Mouse (Mus musculus) forelimb bud, embryonic 11.5 days (tissue): ENCODE data around the gene St7.
A peak's percentile ranks its signal among the peaks of the same experiment; 100 is the strongest.
"Not testable (repeated sequence)": the region's sequence is repeated elsewhere in the genome, so short reads cannot be mapped to it uniquely, and the experiment has no call there.

Source experiments
- DNase-seq: peaks from one replicate; pipeline ENCODE4 v3.0.0-alpha.2; 2012; ENCODE audit warnings: low read depth, low spot score

St7 gene

GRCm38 (mm10) chr6:17692647-17693046, at the start of gene St7:
Gene St7 (plus strand): TSS chr6:17692933.
- peak; percentile 24 for DNase-seq

GRCm38 (mm10) chr6:17646107-17646506, 46.6 kb upstream of the St7 start:
- no peak for DNase-seq

DNA sequence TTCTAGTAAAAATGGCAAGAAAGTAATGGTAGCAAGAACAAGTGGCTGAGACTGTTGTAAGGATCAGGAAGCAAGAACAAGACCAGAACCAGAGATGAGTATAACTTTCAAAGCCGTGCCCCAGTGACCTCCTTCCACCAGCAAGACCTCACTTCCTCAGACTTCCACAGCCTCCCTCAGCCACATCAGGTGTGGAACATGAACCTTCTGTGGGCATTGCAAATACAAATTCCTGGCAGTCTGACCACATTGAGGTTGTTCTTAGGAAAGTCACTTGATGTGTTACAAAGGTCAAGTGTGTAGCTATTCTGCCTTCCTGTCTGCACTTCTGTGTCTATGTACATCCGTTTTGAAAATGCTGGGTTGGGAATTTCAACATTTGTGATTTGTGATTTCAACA, 40.6 kb upstream of the St7 start:
- DNase-seq = no peak

GRCm38 (mm10) chr6:17655080-17655479, 37.7 kb upstream of the St7 start:
- DNase-seq = no peak

- DNase-seq = no peak
Measured at GRCm38 (mm10) chr6:17657308-17657707, 35.4 kb upstream of the St7 start.

GRCm38 (mm10) chr6:17665348-17665747, 27.4 kb upstream of the St7 start:
- no peak for DNase-seq

DNA sequence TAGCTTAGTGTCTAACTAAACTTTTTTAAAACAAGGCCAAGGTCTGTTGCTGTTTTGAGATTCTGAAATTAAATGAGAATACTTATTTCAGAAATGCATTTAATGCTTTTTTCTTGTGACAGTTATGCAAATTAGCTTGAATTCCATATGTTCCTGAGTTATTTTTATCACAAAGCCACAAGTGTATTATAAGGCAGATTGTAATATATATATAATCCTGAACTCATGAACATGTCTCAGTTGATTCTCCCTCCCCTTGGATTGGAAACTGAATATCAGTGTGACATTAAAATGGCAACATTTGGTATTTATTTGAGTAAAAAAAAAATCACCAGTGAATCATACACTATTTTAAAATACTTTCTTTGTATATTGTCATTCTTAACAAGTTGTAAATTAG, 26.7 kb upstream of the St7 start:
- no peak for DNase-seq

DNA sequence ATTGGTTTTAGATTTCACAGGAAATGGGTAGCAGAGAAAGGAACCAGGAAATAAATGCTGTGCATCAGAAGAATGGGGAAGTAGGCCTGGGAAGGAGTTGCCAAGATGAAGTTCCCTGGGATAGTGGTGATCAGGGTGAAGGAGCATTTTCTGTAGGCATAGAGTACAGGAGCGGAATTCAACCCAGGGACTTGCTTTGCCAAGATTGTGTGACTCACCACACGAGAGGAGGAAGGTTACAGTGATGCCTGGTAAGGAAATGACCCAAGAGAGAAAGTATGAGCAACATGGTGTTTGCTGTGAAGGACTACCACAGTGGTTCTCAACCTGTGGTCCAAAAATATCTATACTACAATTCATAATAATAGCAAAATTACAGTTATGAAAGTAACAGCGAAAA, 24.9 kb upstream of the St7 start:
- DNase-seq = no peak

DNA sequence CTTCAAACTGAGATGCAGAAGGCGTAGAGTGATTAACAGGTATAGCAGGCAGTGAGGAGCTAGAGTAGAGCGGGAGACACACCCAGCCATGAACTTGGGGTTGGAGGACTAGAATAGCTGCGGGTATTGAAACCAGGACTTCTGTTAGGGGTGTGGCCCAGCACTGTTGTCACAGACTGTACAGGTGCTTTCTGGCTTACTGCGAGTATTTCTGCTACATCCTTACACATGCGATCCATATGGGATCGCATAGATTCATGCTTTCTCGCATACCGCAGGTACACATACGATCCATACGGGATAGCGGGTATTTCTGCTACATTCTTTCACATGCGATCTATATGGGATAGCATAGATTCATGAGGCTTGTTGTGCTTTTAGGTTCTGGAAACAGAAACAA, 24.4 kb upstream of the St7 start:
- DNase-seq = no peak

- DNase-seq = no peak
Measured at GRCm38 (mm10) chr6:17669826-17670225, 22.9 kb upstream of the St7 start.

- DNase-seq = peak; percentile 68
Measured at GRCm38 (mm10) chr6:17675019-17675756, 17.5 kb upstream of the St7 start.

GRCm38 (mm10) chr6:17677008-17677407, 15.7 kb upstream of the St7 start:
- DNase-seq = no peak

DNA sequence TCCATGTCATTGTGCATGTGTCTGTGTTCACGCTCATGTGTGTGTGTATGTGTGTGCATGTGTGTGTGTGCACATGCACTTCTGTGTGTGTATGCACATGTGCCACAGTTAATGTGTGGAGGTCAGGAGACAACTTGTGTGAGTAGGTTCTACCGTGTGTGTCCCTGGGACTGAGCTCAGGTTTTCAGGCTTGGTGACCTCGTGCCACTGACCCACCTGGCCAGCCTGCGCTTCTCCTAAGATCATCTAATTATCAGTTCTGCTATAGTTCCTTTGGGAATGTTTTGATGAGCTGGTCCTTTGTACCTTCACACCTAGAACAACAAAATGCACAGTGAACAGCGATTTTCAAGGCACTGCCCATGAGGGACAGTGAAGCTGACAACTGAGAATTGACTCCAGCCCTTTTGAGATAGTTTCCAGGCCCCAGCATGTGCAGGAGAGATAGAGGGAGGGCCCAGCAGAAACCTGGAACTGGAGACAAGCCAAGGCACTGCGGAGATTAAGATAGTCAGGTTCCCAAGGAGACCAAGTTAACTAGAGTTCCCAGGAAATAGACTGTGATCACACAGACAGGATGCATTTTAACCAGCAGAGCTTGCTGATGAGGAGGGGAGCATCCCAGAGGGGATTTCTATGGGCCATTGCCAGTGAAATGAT, 12.3 kb upstream of the St7 start:
- no peak for DNase-seq

DNA sequence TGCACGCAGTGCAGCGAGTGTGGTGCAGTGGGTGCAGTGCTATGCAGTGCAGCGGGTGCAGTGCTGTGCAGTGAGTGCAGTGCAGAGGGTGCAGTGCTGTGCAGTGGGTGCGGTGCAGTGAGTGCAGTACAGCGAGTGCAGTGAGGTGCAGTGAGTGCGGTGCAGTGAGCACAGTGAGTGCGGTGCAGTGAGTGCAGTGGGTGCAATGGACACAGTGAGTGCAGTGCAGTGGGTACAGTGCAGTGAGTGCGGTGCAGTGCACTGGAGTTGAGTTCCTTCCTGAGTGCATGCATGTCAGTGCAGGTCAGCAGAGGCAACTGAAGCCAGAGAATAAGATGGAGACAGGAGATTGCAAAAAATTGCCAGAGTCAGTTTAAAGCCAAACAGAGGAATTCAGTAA, 10.9 kb upstream of the St7 start:
- DNase-seq = no peak

GRCm38 (mm10) chr6:17688676-17689075, 4.1 kb upstream of the St7 start:
- no peak for DNase-seq

DNA sequence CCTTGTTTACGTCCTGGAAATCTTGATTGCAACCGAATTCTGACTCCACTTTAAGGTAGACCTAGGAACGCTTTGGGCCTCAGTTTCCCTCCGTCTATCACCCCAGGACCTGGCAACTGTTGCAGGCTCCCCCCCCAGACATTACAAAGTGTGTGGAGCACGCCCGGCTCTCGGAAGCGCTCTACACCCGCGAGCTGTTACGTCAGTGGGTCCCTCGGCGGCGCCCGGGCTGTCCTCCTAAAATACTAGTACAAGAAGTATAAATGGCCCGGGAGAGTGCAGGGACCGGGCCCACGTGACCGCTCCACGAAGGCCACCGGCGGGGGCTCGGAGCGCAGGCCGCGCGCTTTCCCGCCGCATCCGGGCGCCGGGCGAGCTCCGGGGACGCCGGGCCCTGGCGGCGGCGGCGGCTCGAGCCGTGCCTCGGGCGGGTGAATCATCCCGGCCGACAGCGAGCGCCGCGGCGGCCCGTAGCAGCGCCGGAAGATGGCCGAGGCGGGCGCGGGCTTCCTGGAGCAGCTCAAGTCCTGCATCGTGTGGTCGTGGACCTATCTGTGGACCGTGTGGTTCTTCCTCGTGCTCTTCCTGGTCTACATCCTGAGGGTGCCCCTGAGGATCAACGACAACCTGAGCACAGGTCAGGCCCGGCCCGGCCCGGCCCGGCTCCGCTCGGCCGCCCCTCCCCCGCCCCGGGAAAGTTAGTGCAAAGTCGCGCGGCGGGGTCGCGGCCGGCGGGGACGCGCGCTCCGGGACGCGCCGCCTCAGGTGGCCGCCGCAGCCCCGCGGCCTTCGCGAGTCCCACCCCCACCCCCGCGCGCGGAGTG, 1.2 kb downstream of the St7 start:
- DNase-seq = peak; percentile 50

GRCm38 (mm10) chr6:17694550-17694951, 1.8 kb downstream of the St7 start:
- peak; percentile 50 for DNase-seq

GRCm38 (mm10) chr6:17696321-17696734, 3.6 kb downstream of the St7 start:
- DNase-seq = peak; percentile 32

DNA sequence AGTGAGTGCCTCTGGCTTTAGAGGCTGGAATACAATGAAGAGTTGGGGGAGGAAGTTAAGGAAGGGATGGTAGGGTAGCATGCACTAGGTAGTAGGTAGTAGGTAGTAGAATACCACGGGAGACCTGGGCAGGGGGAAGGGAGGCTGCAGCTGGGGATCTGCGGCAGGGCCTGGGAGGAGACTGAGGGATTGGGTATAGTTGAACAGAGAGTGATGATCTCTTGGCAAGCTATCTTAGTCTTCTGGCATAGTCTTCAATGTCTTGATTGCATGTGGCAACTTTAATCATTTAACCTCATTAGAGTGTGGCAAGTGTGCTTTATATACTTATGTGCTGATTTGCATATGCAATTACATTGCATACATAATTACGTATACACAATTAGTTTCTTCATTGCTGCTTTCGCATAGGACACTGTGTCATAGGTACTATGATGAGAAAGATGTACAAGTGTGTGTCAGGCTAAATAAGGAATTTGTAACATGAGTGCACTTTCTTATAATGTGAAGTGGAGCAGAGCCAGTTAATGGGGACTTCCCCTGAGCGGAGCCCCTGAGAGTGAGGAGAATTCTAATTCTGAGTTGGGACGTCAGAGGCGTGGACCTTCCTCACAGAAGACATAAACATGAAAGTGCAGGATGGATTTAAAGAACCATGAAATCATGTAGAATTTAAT, 8.3 kb downstream of the St7 start:
- no peak for DNase-seq

- DNase-seq = not testable (repeated sequence)
Measured at GRCm38 (mm10) chr6:17704038-17704437, 11.3 kb downstream of the St7 start.

DNA sequence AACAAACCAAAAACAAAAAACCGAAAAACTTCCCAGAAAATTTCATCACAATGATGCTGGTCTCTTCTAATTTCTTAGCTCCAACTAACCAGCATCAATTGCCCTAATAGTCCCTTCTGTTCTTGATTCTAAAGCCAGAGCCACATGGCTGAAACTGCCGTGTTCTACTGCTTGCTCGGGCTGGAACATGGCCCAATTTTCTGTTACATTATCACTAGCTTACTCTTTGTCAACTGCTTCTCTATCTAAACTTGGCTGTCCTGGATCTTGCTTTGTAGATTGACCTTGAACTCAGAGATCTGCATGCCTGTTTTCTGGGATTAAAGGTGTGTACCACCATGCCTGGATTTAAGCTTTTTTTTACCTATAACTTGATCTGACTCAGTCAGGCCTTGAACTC, 13.2 kb downstream of the St7 start:
- no peak for DNase-seq

DNA sequence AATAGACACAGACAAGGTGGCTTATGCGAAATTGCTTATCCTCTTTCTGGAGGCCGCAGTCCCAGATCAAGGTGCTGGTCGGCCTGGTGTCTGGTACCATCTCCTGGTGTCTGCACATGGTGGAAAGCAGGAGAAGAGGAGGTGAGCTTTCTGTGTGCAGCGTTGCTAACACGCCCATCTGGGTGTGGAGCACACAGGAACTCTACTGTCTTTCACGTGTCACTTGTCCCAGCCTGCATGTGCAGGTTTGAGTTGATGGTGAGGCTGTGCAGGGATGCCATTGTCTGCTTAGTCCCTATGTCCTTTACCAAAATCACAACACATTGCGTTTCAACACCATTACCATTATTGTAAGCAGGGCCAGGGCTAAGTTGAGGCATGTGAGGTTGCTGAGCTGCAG, 26.2 kb downstream of the St7 start:
- DNase-seq = no peak
